Mouse (Mus musculus): Measurements from ENCODE around the gene Lmo7. TPM values are rescaled to one million over a fixed set of nuclear protein-coding genes. Genes with fewer than 3 reads are reported as not detected.

Gene Lmo7
- polyA plus RNA-seq, 2 experiments, result 2.2 to 2.4 TPM

- DNase-seq (ENCODE audit: low read depth in 3 of 3, low spot score in 3 of 3), result no peak
- ATAC-seq (ENCODE audit: insufficient read depth), result no peak
- TF ChIP-seq CTCF (IDR thresholded peaks at IDR 0.05; ENCODE audit: low read depth) (no peak), EP300 (IDR thresholded peaks at IDR 0.05; ENCODE audit: low read depth) (no peak)
- H3K36me3 ChIP-seq (replicated peaks; ENCODE audit: control insufficient read depth, insufficient read depth, low read depth), result no peaks in the 10 kb centered on the region
- no peak overlapping the region for H3K4me2 ChIP-seq (ENCODE audit: low read depth)
- no peaks in the 10 kb centered on the region for H3K9me3 ChIP-seq (ENCODE audit: control insufficient read depth, low read length)
- 62% methylated on average over 6 of the region's 6 CpGs for WGBS (ENCODE audit: insufficient replicate concordance)
- no peak overlapping the region for H3K9ac ChIP-seq (replicated peaks)
- no peaks in the 10 kb centered on the region for H3K4me1 ChIP-seq (replicated peaks; ENCODE audit: control insufficient read depth in 2 of 2, insufficient read depth in 2 of 2, low read length in 1 of 2)
- H3K4me3 ChIP-seq (ENCODE audit: insufficient read depth in 1 of 2, low read depth in 2 of 2, low read length in 2 of 2), result no peak overlapping the region
- H3K27ac ChIP-seq, result no peak overlapping the region
- H3K27me3 ChIP-seq (ENCODE audit: control insufficient read depth, insufficient read depth, low read length), result no peaks in the 10 kb centered on the region
Observed at GRCm38 (mm10) chr14:101869145-101869544, 139.4 kb downstream of the Lmo7 start.

DNA sequence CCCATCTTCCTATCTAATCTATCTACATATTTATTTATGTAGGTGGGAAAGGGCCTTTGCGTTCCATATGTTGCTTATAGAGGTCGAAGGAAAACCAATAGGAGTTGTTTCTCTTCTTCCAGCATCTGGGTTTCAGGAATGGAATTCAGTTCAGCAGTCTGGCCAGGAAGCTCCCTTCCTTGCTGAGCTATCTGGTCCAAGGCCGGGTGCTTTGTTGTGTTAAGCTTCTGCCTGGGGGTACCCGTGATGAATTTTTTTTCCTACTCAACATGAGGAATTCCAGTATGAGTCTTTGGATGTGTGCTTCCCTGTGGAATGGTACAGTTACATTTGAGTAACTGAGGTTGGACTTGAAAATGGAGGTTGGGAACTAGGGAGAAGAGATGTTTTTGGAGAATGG is 139.9 kb downstream of the Lmo7 start:
- Histone ChIP-seq H3K9ac (replicated peaks) (no peak overlapping the region), H3K4me2 (ENCODE audit: low read depth) (no peak overlapping the region), H3K27ac (no peak overlapping the region), H3K36me3 (replicated peaks; ENCODE audit: control insufficient read depth, insufficient read depth, low read depth) (no peaks in the 10 kb centered on the region), H3K4me1 (replicated peaks; ENCODE audit: control insufficient read depth in 2 of 2, insufficient read depth in 2 of 2, low read length in 1 of 2) (no peaks in the 10 kb centered on the region), H3K27me3 (ENCODE audit: control insufficient read depth, insufficient read depth, low read length) (no peaks in the 10 kb centered on the region), H3K9me3 (ENCODE audit: control insufficient read depth, low read length) (no peaks in the 10 kb centered on the region), H3K4me3 (ENCODE audit: insufficient read depth in 1 of 2, low read depth in 2 of 2, low read length in 2 of 2) (no peak overlapping the region)
- TF ChIP-seq EP300 (IDR thresholded peaks at IDR 0.05; ENCODE audit: low read depth), result no peak
- TF ChIP-seq CTCF (IDR thresholded peaks at IDR 0.05; ENCODE audit: low read depth), result no peak
- ATAC-seq (ENCODE audit: insufficient read depth) (no peak), DNase-seq (ENCODE audit: low read depth in 3 of 3, low spot score in 3 of 3) (no peak)
- 54% methylated on average over 4 of the region's 4 CpGs for WGBS (ENCODE audit: insufficient replicate concordance)

GRCm38 (mm10) chr14:101870171-101870902 is 140.6 kb downstream of the Lmo7 start:
- ATAC-seq (ENCODE audit: insufficient read depth), result no peak
- no peaks in the 10 kb centered on the region for H3K36me3 ChIP-seq (replicated peaks; ENCODE audit: control insufficient read depth, insufficient read depth, low read depth)

GRCm38 (mm10) chr14:101872846-101873245 is 143.1 kb downstream of the Lmo7 start:
- H3K27me3 ChIP-seq (ENCODE audit: control insufficient read depth, insufficient read depth, low read length), result no peaks in the 10 kb centered on the region
- no peaks in the 10 kb centered on the region for H3K9me3 ChIP-seq (ENCODE audit: control insufficient read depth, low read length)
- H3K4me1 ChIP-seq (replicated peaks; ENCODE audit: control insufficient read depth in 2 of 2, insufficient read depth in 2 of 2, low read length in 1 of 2), result no peaks in the 10 kb centered on the region
- WGBS (ENCODE audit: insufficient replicate concordance), result 57% methylated on average over 3 of the region's 3 CpGs
- TF ChIP-seq EP300 (IDR thresholded peaks at IDR 0.05; ENCODE audit: low read depth) (no peak), CTCF (IDR thresholded peaks at IDR 0.05; ENCODE audit: low read depth) (no peak)
- ATAC-seq (ENCODE audit: insufficient read depth), result no peak
- H3K27ac ChIP-seq, result no peak overlapping the region
- H3K36me3 ChIP-seq (replicated peaks; ENCODE audit: control insufficient read depth, insufficient read depth, low read depth), result no peaks in the 10 kb centered on the region
- H3K4me3 ChIP-seq (ENCODE audit: insufficient read depth in 1 of 2, low read depth in 2 of 2, low read length in 2 of 2), result no peak overlapping the region
- DNase-seq (ENCODE audit: low read depth in 3 of 3, low spot score in 3 of 3), result no peak
- no peak overlapping the region for H3K9ac ChIP-seq (replicated peaks)
- no peak overlapping the region for H3K4me2 ChIP-seq (ENCODE audit: low read depth)

More at GRCm38 (mm10) chr14:101870171-101870902, 140.6 kb downstream of the Lmo7 start:
- WGBS (ENCODE audit: insufficient replicate concordance), result 53% methylated on average over 9 of the region's 9 CpGs
- no peaks in the 10 kb centered on the region for H3K27me3 ChIP-seq (ENCODE audit: control insufficient read depth, insufficient read depth, low read length)
- DNase-seq (ENCODE audit: low read depth in 3 of 3, low spot score in 3 of 3), result no peak
- H3K27ac ChIP-seq, result no peak overlapping the region
- no peaks in the 10 kb centered on the region for H3K4me1 ChIP-seq (replicated peaks; ENCODE audit: control insufficient read depth in 2 of 2, insufficient read depth in 2 of 2, low read length in 1 of 2)
- no peak overlapping the region for H3K4me2 ChIP-seq (ENCODE audit: low read depth)
- H3K9me3 ChIP-seq (ENCODE audit: control insufficient read depth, low read length), result no peaks in the 10 kb centered on the region
- no peak overlapping the region for H3K9ac ChIP-seq (replicated peaks)
- TF ChIP-seq CTCF (IDR thresholded peaks at IDR 0.05; ENCODE audit: low read depth) (no peak), EP300 (IDR thresholded peaks at IDR 0.05; ENCODE audit: low read depth) (no peak)
- no peak overlapping the region for H3K4me3 ChIP-seq (ENCODE audit: insufficient read depth in 1 of 2, low read depth in 2 of 2, low read length in 2 of 2)

GRCm38 (mm10) chr14:101878346-101879049 is 148.7 kb downstream of the Lmo7 start:
- ATAC-seq (ENCODE audit: insufficient read depth) (no peak), DNase-seq (ENCODE audit: low read depth in 3 of 3, low spot score in 3 of 3) (no peak)
- no peak overlapping the region for H3K27ac ChIP-seq
- H3K4me1 ChIP-seq (replicated peaks; ENCODE audit: control insufficient read depth in 2 of 2, insufficient read depth in 2 of 2, low read length in 1 of 2), result no peaks in the 10 kb centered on the region
- H3K36me3 ChIP-seq (replicated peaks; ENCODE audit: control insufficient read depth, insufficient read depth, low read depth), result no peaks in the 10 kb centered on the region
- H3K9me3 ChIP-seq (ENCODE audit: control insufficient read depth, low read length), result no peaks in the 10 kb centered on the region
- H3K27me3 ChIP-seq (ENCODE audit: control insufficient read depth, insufficient read depth, low read length), result no peaks in the 10 kb centered on the region
- no peak overlapping the region for H3K9ac ChIP-seq (replicated peaks)
- no peak for TF ChIP-seq EP300 (IDR thresholded peaks at IDR 0.05; ENCODE audit: low read depth)
- no peak for TF ChIP-seq CTCF (IDR thresholded peaks at IDR 0.05; ENCODE audit: low read depth)
- H3K4me2 ChIP-seq (ENCODE audit: low read depth), result no peak overlapping the region
- H3K4me3 ChIP-seq (ENCODE audit: insufficient read depth in 1 of 2, low read depth in 2 of 2, low read length in 2 of 2), result no peak overlapping the region
- 47% methylated on average over 8 of the region's 8 CpGs for WGBS (ENCODE audit: insufficient replicate concordance)
